ENCODE assay signal across 30 mouse cellular contexts in genomic region chr2:149555209-149555608, GRCm38 (mm10).
A peak's percentile ranks its signal among the peaks of the same experiment; 100 is the strongest.
DNase-seq lines count a peak whose midpoint lies in the region; TF ChIP-seq lines count a peak whose summit lies in the region.
"Had no signal": no experiment of that assay in that cellular context is flagged by ENCODE, and none has a peak within 500 bp of the region (broad histone marks: within the 10 kb centered on the region; RNA-seq: fewer than 3 reads in every experiment).

No protein-coding gene starts in this region.

- H3K9me3 ChIP-seq in CH12.LX (replicated peaks; ENCODE audit: low read length), result no peaks in the 10 kb centered on the region
- H3K9me3 ChIP-seq: embryonic facial prominence, embryonic 10.5 days; embryonic facial prominence, embryonic 15.5 days; forebrain, embryonic 13.5 days; heart, embryonic 10.5 days; heart, embryonic 15.5 days; hindbrain, embryonic 13.5 days; kidney, embryonic 15.5 days; limb, embryonic 12.5 days; neural tube, embryonic 13.5 days had no signal

- no peaks in the 10 kb centered on the region for H3K79me2 ChIP-seq in CH12.LX (replicated peaks; ENCODE audit: control insufficient read depth, extremely low read depth, insufficient read depth, poor library complexity, severe bottlenecking)

- no peak for TF ChIP-seq EP300 in CH12.LX (IDR thresholded peaks at IDR 0.05; ENCODE audit: low read length)

- no peak overlapping the region for H3K4me2 ChIP-seq in CH12.LX (ENCODE audit: insufficient read depth, low read depth, poor library complexity, severe bottlenecking)
- H3K4me2 ChIP-seq: embryonic facial prominence, embryonic 15.5 days; forebrain, embryonic 13.5 days; heart, embryonic 15.5 days; hindbrain, embryonic 13.5 days; kidney, embryonic 15.5 days; limb, embryonic 12.5 days; liver, embryonic 11.5 days; midbrain, embryonic 11.5 days; neural tube, embryonic 13.5 days had no signal

- H3K36me3 ChIP-seq in CH12.LX (replicated peaks in 1 of 2; ENCODE audit: control insufficient read depth in 1 of 2, insufficient read depth in 1 of 2, low read length in 1 of 2), result no peaks in the 10 kb centered on the region
- H3K36me3 ChIP-seq: embryonic facial prominence, embryonic 10.5 days; embryonic facial prominence, embryonic 15.5 days; heart, embryonic 10.5 days; heart, embryonic 15.5 days; hindbrain, embryonic 13.5 days; kidney, embryonic 15.5 days; limb, embryonic 12.5 days; neural tube, embryonic 13.5 days had no signal

- H3K4me1 ChIP-seq in CH12.LX (ENCODE audit: control insufficient read depth in 1 of 2, insufficient read depth in 2 of 2), result no peaks in the 10 kb centered on the region
- H3K4me1 ChIP-seq: embryonic facial prominence, embryonic 10.5 days; embryonic facial prominence, embryonic 15.5 days; forebrain, embryonic 13.5 days; heart, embryonic 10.5 days; heart, embryonic 15.5 days; hindbrain, embryonic 13.5 days; kidney, embryonic 15.5 days; limb, embryonic 12.5 days; neural tube, embryonic 13.5 days had no signal

- no peak overlapping the region for H3K9ac ChIP-seq in CH12.LX (ENCODE audit: insufficient read depth, low read depth)
- H3K9ac ChIP-seq: embryonic facial prominence, embryonic 15.5 days; forebrain, embryonic 13.5 days; heart, embryonic 15.5 days; hindbrain, embryonic 13.5 days; kidney, embryonic 15.5 days; limb, embryonic 12.5 days; liver, postnatal 0 days; neural tube, embryonic 13.5 days had no signal

- no peak for DNase-seq in layer of hippocampus, adult 2 months (ENCODE audit: low spot score in 2 of 2)
- no peak for DNase-seq in layer of hippocampus, adult 8-10 months (ENCODE audit: low spot score in 2 of 2)
- peak; percentile 2 for DNase-seq in CH12.LX (ENCODE audit: extremely low read depth)
- DNase-seq in ES-CJ7 (ENCODE audit: low read depth, low spot score), result peak; percentile 8
- peak; percentile 26 for DNase-seq in ZHBTc4 (ENCODE audit: low read depth, low spot score)
- no peak for DNase-seq in thymus, postnatal 36 days
- no peak for DNase-seq in embryo, embryonic 9.5 days (ENCODE audit: extremely low spot score)
- DNase-seq: adrenal gland, adult 2 months; adrenal gland, postnatal 36 days; B cell, adult 2 months; cerebellum, adult 18-20 months; cerebellum, postnatal 14 days; gastrocnemius, postnatal 14 days; heart, postnatal 36 days; kidney, adult 11 months; kidney, postnatal 4 days; layer of hippocampus, adult 9-11 months; liver, postnatal 0 days; lung, postnatal 36 days had no signal

- in situ Hi-C loops in CH12.LX (cut with MboI; ENCODE audit: low pct_ligation_motif_present, low pct_unique_long_range_greater_than_20kb, low sequenced_read_pairs), result no loop called here

- TF ChIP-seq RAD21 in CH12.LX (IDR thresholded peaks at IDR 0.05; ENCODE audit: low read depth, low read length), result no peak; the same call in 1 of the 2 replicates

- no peak overlapping the region for H3K27ac ChIP-seq in layer of hippocampus, adult 2 months
- no peak overlapping the region for H3K27ac ChIP-seq in CH12.LX (ENCODE audit: insufficient read depth, low read depth)
- H3K27ac ChIP-seq: embryonic facial prominence, embryonic 10.5 days; embryonic facial prominence, embryonic 15.5 days; forebrain, embryonic 13.5 days; heart, embryonic 10.5 days; heart, embryonic 15.5 days; hindbrain, embryonic 13.5 days; kidney, embryonic 15.5 days; limb, embryonic 12.5 days; neural tube, embryonic 13.5 days had no signal

- no peak overlapping the region for H3K4me3 ChIP-seq in layer of hippocampus, adult 2 months
- H3K4me3 ChIP-seq in CH12.LX (replicated peaks in 1 of 3; ENCODE audit: low read depth in 2 of 3, low read length in 2 of 3, poor library complexity in 1 of 3), result no peak overlapping the region
- H3K4me3 ChIP-seq: embryonic facial prominence, embryonic 10.5 days; embryonic facial prominence, embryonic 15.5 days; forebrain, embryonic 13.5 days; heart, embryonic 10.5 days; heart, embryonic 15.5 days; hindbrain, embryonic 13.5 days; kidney, embryonic 15.5 days; limb, embryonic 12.5 days; neural tube, embryonic 13.5 days had no signal

- TF ChIP-seq POLR2A in CH12.LX (IDR thresholded peaks at IDR 0.05; ENCODE audit: low read depth, low read length), result no peak

- peaks cover 3% of the 10 kb centered on the region for H3K27me3 ChIP-seq in CH12.LX (replicated peaks)
- H3K27me3 ChIP-seq: embryonic facial prominence, embryonic 15.5 days; forebrain, embryonic 13.5 days; heart, embryonic 15.5 days; hindbrain, embryonic 13.5 days; kidney, embryonic 15.5 days; limb, embryonic 12.5 days; neural tube, embryonic 13.5 days had no signal

- dilution Hi-C loops in CH12.LX (cut with MboI; ENCODE audit: extremely low pct_ligation_motif_present, extremely low pct_unique_long_range_greater_than_20kb, low sequenced_read_pairs), result no loop called here

- TF ChIP-seq CTCF in layer of hippocampus, adult 2 months (conservative IDR thresholded peaks at IDR 0.05), result peak; percentile 57
- peak in 1 of 2 experiments; percentile 11; a peak in 1 of 4 replicates for TF ChIP-seq CTCF in CH12.LX (conservative IDR thresholded peaks at IDR 0.05 in 1 of 2, IDR thresholded peaks at IDR 0.05 in 1 of 2; ENCODE audit: low read depth in 2 of 2, low read length in 2 of 2)

TF ChIP-seq in CH12.LX, 34 proteins besides CTCF, POLR2A, EP300 and RAD21:
- 0 out of 2 replicates have a peak, but pooled peaks have one; percentile 7 for TF ChIP-seq SMC3 (IDR thresholded peaks at IDR 0.05; ENCODE audit: low read depth, low read length)
- TF ChIP-seq NRF1 (IDR thresholded peaks at IDR 0.05; ENCODE audit: low read depth, low read length), result no peak

Comparison
In these comparisons a context has a peak if more than half of its experiments do, and no peak if none do; other contexts are left out.
1. DNase-seq: peak in CH12.LX (single experiment), ES-CJ7 (single experiment) and ZHBTc4 (single experiment); none in layer of hippocampus, adult 2 months (0 of 2), layer of hippocampus, adult 8-10 months (0 of 2), thymus, postnatal 36 days (0 of 2) and embryo, embryonic 9.5 days (single experiment).